Mouse (Mus musculus) G1E (cell line): ENCODE results near the gene Gnpat. TPM values are rescaled to one million over a fixed set of nuclear protein-coding genes. Genes with fewer than 3 reads are reported as not detected.

Source experiments
- ATAC-seq: 2 replicates; pipeline ENCODE4 v1.8.0; 2016; ENCODE audit warnings: mild to moderate bottlenecking; ENCODE audit not compliant: insufficient number of reproducible peaks, poor library complexity, low FRiP score, severe bottlenecking; ENCODE audit errors: extremely low read depth
- DNase-seq: peaks from one replicate; pipeline ENCODE4 v3.0.0; 2012; ENCODE audit warnings: low spot score
- H3K27me3 ChIP-seq: 2 replicates; pipeline ENCODE4 v1.6.1; 2012; ENCODE audit warnings: mild to moderate bottlenecking, low read length, inconsistent platforms; ENCODE audit not compliant: insufficient read depth
- H3K36me3 ChIP-seq: replicated peaks from 2 replicates; pipeline ENCODE3; 2012; ENCODE audit warnings: mild to moderate bottlenecking, inconsistent platforms
- H3K4me1 ChIP-seq: 2 replicates; pipeline ENCODE4 v1.6.1; 2012; ENCODE audit warnings: low read depth, low read length, inconsistent platforms, mixed read lengths; ENCODE audit not compliant: insufficient read depth
- H3K4me3 ChIP-seq: 2 replicates; pipeline ENCODE4 v1.5.1; 2012; ENCODE audit warnings: low read depth, mild to moderate bottlenecking, inconsistent platforms, low read length, moderate library complexity, mixed read lengths
- H3K9me3 ChIP-seq: replicated peaks from 2 replicates; pipeline ENCODE4 v1.6.1; 2012; ENCODE audit warnings: inconsistent platforms
- GATA2 ChIP-seq: IDR thresholded peaks from 2 replicates; pipeline ENCODE4 v1.6.1; 2012; ENCODE audit warnings: low read depth, low read length, inconsistent platforms, borderline replicate concordance
- POLR2AphosphoS5 ChIP-seq: IDR thresholded peaks from 2 replicates; pipeline ENCODE4 v1.6.1; 2012; ENCODE audit warnings: low read depth, low read length, inconsistent platforms; ENCODE audit not compliant: insufficient replicate concordance
- TAL1 ChIP-seq: conservative IDR thresholded peaks from 2 replicates; pipeline ENCODE4 v1.6.1; 2012; ENCODE audit warnings: low read depth, low read length, inconsistent platforms, mixed read lengths
- polyA plus RNA-seq: library from polyadenylated mRNA; stranded (reverse); fragments of >175 nt; gene quantifications from 2 replicates; pipeline ENCODE4 v1.2.3, GENCODE M21; 2012
- total RNA-seq, 2 experiments: library from RNA; stranded (forward) in 1 of 2; stranded (reverse) in 1 of 2; fragments of 200-1000 nt in 1 of 2; fragments of >200 nt in 1 of 2; fragmentation: Nextera tagmentation in 1 of 2; gene quantifications; 2 replicates each; pipeline ENCODE4 v1.2.3; 2014 to 2017

The Gnpat gene
- total and polyA plus RNA-seq, 3 experiments: 125 to 131 (median 128) TPM

GRCm38 (mm10) chr8:124937293-124937692 lies 74.5 kb downstream of the Gnpat start:
- H3K36me3 ChIP-seq: peaks cover 72% of the 10 kb centered on the region
- no peak for ATAC-seq

More at GRCm38 (mm10) chr8:124937293-124937692, 74.5 kb downstream of the Gnpat start:
- Histone ChIP-seq H3K4me1 (peaks cover 10% of the 10 kb centered on the region; the same call in 1 of the 2 replicates), H3K9me3 (peaks cover 8% of the 10 kb centered on the region), H3K27me3 (no peaks in the 10 kb centered on the region), H3K4me3 (no peak overlapping the region)
- DNase-seq: no peak
- TF ChIP-seq POLR2AphosphoS5 (no peak), GATA2 (no peak), TAL1 (no peak)

Other genes starting within 250 kb of the Gnpat start
- gene 2310022B05Rik, start 199.7 kb upstream of the Gnpat start, total RNA-seq (2014; fragmentation: Nextera tagmentation): 26.9 and 27.9 TPM in 2 replicates
- gene 2310022B05Rik, start 199.7 kb upstream of the Gnpat start, total RNA-seq (2017): 5.8 and 7.2 TPM in 2 replicates
- 16.8 and 20.3 TPM in 2 replicates for gene 2310022B05Rik, start 199.7 kb upstream of the Gnpat start, polyA plus RNA-seq
- gene Ttc13, start 141.1 kb upstream of the Gnpat start, total RNA-seq (2014; fragmentation: Nextera tagmentation): 26.2 and 35.1 TPM in 2 replicates
- gene Ttc13, start 141.1 kb upstream of the Gnpat start, total RNA-seq (2017): 30.4 and 35.5 TPM in 2 replicates
- 6.8 and 9.2 TPM in 2 replicates for gene Ttc13, start 141.1 kb upstream of the Gnpat start, polyA plus RNA-seq
- 12.4 and 26.0 TPM in 2 replicates for gene Arv1, start 140.9 kb upstream of the Gnpat start, total RNA-seq (2014; fragmentation: Nextera tagmentation)
- 4.2 and 5.0 TPM in 2 replicates for gene Arv1, start 140.9 kb upstream of the Gnpat start, total RNA-seq (2017)
- 22.0 and 22.9 TPM in 2 replicates for gene Arv1, start 140.9 kb upstream of the Gnpat start, polyA plus RNA-seq
- gene Fam89a, start 111.2 kb upstream of the Gnpat start, total RNA-seq (2014; fragmentation: Nextera tagmentation): not detected in 2 replicates
- 0.35 TPM in 1 of 2 replicates, not detected in the other for gene Fam89a, start 111.2 kb upstream of the Gnpat start, total RNA-seq (2017)
- gene Fam89a, start 111.2 kb upstream of the Gnpat start, polyA plus RNA-seq: not detected in 2 replicates
- gene Trim67, start 69.9 kb upstream of the Gnpat start, total RNA-seq (2014; fragmentation: Nextera tagmentation): not detected in 2 replicates
- gene Trim67, start 69.9 kb upstream of the Gnpat start, total RNA-seq (2017): 0.05 TPM in 1 of 2 replicates, not detected in the other
- gene Trim67, start 69.9 kb upstream of the Gnpat start, polyA plus RNA-seq: not detected in 2 replicates
- 49.3 and 61.9 TPM in 2 replicates for gene 2810004N23Rik, start 87 bp downstream of the Gnpat start, total RNA-seq (2014; fragmentation: Nextera tagmentation)
- 73.7 and 74.1 TPM in 2 replicates for gene 2810004N23Rik, start 87 bp downstream of the Gnpat start, total RNA-seq (2017)
- 41.9 and 52.6 TPM in 2 replicates for gene 2810004N23Rik, start 87 bp downstream of the Gnpat start, polyA plus RNA-seq
- gene Exoc8, start 34.7 kb downstream of the Gnpat start, total RNA-seq (2014; fragmentation: Nextera tagmentation): 14.4 and 15.1 TPM in 2 replicates
- 22.8 and 24.8 TPM in 2 replicates for gene Exoc8, start 34.7 kb downstream of the Gnpat start, total RNA-seq (2017)
- 10.4 and 10.9 TPM in 2 replicates for gene Exoc8, start 34.7 kb downstream of the Gnpat start, polyA plus RNA-seq
- gene Sprtn, start 34.9 kb downstream of the Gnpat start, total RNA-seq (2014; fragmentation: Nextera tagmentation): 42.4 and 43.5 TPM in 2 replicates
- 34.7 and 35.8 TPM in 2 replicates for gene Sprtn, start 34.9 kb downstream of the Gnpat start, total RNA-seq (2017)
- gene Sprtn, start 34.9 kb downstream of the Gnpat start, polyA plus RNA-seq: 13.0 and 21.7 TPM in 2 replicates
- 39.3 and 40.8 TPM in 2 replicates for gene Egln1, start 86.3 kb downstream of the Gnpat start, total RNA-seq (2014; fragmentation: Nextera tagmentation)
- gene Egln1, start 86.3 kb downstream of the Gnpat start, total RNA-seq (2017): 31.8 and 33.8 TPM in 2 replicates
- gene Egln1, start 86.3 kb downstream of the Gnpat start, polyA plus RNA-seq: 17.6 and 19.9 TPM in 2 replicates
- 25.5 and 33.2 TPM in 2 replicates for gene Tsnax, start 150.0 kb downstream of the Gnpat start, total RNA-seq (2014; fragmentation: Nextera tagmentation)
- gene Tsnax, start 150.0 kb downstream of the Gnpat start, total RNA-seq (2017): 45.8 and 49.7 TPM in 2 replicates
- 17.0 and 17.6 TPM in 2 replicates for gene Tsnax, start 150.0 kb downstream of the Gnpat start, polyA plus RNA-seq
- not detected in 2 replicates for gene Disc1, start 191.2 kb downstream of the Gnpat start, total RNA-seq (2014; fragmentation: Nextera tagmentation)
- gene Disc1, start 191.2 kb downstream of the Gnpat start, total RNA-seq (2017): not detected in 2 replicates
- gene Disc1, start 191.2 kb downstream of the Gnpat start, polyA plus RNA-seq: not detected in 2 replicates